Mouse (Mus musculus): ENCODE measurements at regions not wholly inside any gene's neighbourhood (a gene's known extent, or its start where the extent isn't known, plus 50 kb on each side); places are given as distances from the start of the nearest gene placed in this dataset.

GRCm38 (mm10) chr8:11092348-11092747 lies 84.1 kb upstream of the Irs2 start:
- no peak for DNase-seq (ENCODE audit: low spot score)

- no peak for DNase-seq (ENCODE audit: low spot score)
Observed at GRCm38 (mm10) chr8:11091675-11092345, 83.6 kb upstream of the Irs2 start.

GRCm38 (mm10) chr8:11088946-11089665 lies 80.8 kb upstream of the Irs2 start:
- DNase-seq (ENCODE audit: low spot score) = peak; percentile 69

GRCm38 (mm10) chr8:11085244-11085643 lies 77.0 kb upstream of the Irs2 start:
- peak; percentile 83 for DNase-seq (ENCODE audit: low spot score)

GRCm38 (mm10) chr8:11084051-11084533 lies 75.8 kb upstream of the Irs2 start:
- peak; percentile 45 for DNase-seq (ENCODE audit: low spot score)

- DNase-seq (ENCODE audit: low spot score) = no peak
Observed at GRCm38 (mm10) chr8:11080813-11081212, 72.6 kb upstream of the Irs2 start.

- DNase-seq (ENCODE audit: low spot score) = no peak
Observed at GRCm38 (mm10) chr8:11079805-11080204, 71.5 kb upstream of the Irs2 start.

GRCm38 (mm10) chr8:11077138-11077537 lies 68.9 kb upstream of the Irs2 start:
- DNase-seq (ENCODE audit: low spot score) = no peak

GRCm38 (mm10) chr8:11071162-11071561 lies 62.9 kb upstream of the Irs2 start:
- DNase-seq (ENCODE audit: low spot score) = no peak

GRCm38 (mm10) chr8:11067450-11067849 lies 59.2 kb upstream of the Irs2 start:
- DNase-seq (ENCODE audit: low spot score) = no peak

GRCm38 (mm10) chr8:11065990-11066389 lies 57.7 kb upstream of the Irs2 start:
- no peak for DNase-seq (ENCODE audit: low spot score)

GRCm38 (mm10) chr8:11065303-11065702 lies 57.0 kb upstream of the Irs2 start:
- no peak for DNase-seq (ENCODE audit: low spot score)

- no peak for DNase-seq (ENCODE audit: low spot score)
Observed at GRCm38 (mm10) chr8:11063058-11063457, 54.8 kb upstream of the Irs2 start.

GRCm38 (mm10) chr8:11062348-11062946 lies 54.2 kb upstream of the Irs2 start:
- DNase-seq (ENCODE audit: low spot score) = no peak

- DNase-seq (ENCODE audit: low spot score) = no peak
Observed at GRCm38 (mm10) chr8:11061711-11062110, 53.5 kb upstream of the Irs2 start.

- DNase-seq (ENCODE audit: low spot score) = no peak
Observed at GRCm38 (mm10) chr8:11060604-11061003, 52.3 kb upstream of the Irs2 start.

- DNase-seq (ENCODE audit: low spot score) = no peak
Observed at GRCm38 (mm10) chr8:11058392-11058791, 50.1 kb upstream of the Irs2 start.

Measured in lung, postnatal 25 days (tissue).